Mouse (Mus musculus) olfactory bulb, adult 2 months (tissue): Measurements from ENCODE around the gene Eef1a1.

Experiments
- CTCF ChIP-seq: fragments of 200-500 bp; IDR thresholded peaks from 2 replicates; pipeline ENCODE4 v1.5.1; 2012; ENCODE audit warnings: low read depth, mild to moderate bottlenecking, low read length, moderate library complexity; ENCODE audit not compliant: insufficient read depth
- POLR2A ChIP-seq: fragments of 200-500 bp; IDR thresholded peaks from 2 replicates; pipeline ENCODE4 v1.6.1; 2012; ENCODE audit warnings: mild to moderate bottlenecking, low read depth, low read length, moderate library complexity; ENCODE audit not compliant: insufficient read depth

DNA sequence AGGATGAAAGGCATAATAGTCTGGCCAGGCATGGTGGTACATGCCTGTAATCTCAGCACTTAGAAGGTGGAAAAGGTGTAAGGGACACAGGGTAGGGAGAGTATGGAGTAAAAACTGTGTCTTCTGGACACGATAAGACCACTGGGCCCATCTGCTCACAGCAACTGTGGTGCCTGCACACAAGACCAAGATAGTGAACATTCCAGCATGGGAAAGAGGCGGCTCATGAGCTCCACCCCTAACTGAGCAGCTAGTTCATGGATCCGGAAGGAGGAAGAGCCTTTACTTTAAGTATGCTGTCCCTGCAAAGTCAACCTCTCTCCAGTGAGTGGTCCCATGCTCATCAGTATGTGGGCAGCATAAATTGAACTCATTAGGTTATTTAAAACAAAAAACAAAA is 15.7 kb upstream of the Eef1a1 start:
- no peak for TF ChIP-seq CTCF
- no peak for TF ChIP-seq POLR2A
